Mouse (Mus musculus) CH12.LX (cell line): ENCODE results near the gene Gm20547.

Experiments
- BHLHE40 ChIP-seq: IDR thresholded peaks from 2 replicates; pipeline ENCODE4 v1.6.1; 2011; ENCODE audit warnings: mild to moderate bottlenecking, low read depth, low read length, improper control_type of control experiment
- CHD1 ChIP-seq: IDR thresholded peaks from 2 replicates; pipeline ENCODE4 v1.6.1; 2012; ENCODE audit warnings: low read depth, low read length, improper control_type of control experiment, inconsistent platforms
- CTCF ChIP-seq, 2 experiments: IDR thresholded peaks in 1 of 2; conservative IDR thresholded peaks in 1 of 2; 2 replicates each; pipeline ENCODE4 v1.5.1; 2011 to 2012; ENCODE audit warnings: low read depth in 2 of 2, low read length in 2 of 2, improper control_type of control experiment in 1 of 2, inconsistent platforms in 1 of 2, mild to moderate bottlenecking in 1 of 2, moderate library complexity in 1 of 2
- E2F4 ChIP-seq: IDR thresholded peaks from 2 replicates; pipeline ENCODE4 v1.6.1; 2011; ENCODE audit warnings: low read depth, low read length, improper control_type of control experiment; ENCODE audit not compliant: insufficient replicate concordance
- EP300 ChIP-seq: IDR thresholded peaks from 2 replicates; pipeline ENCODE4 v1.6.1; 2011; ENCODE audit warnings: low read length, improper control_type of control experiment
- JUND ChIP-seq: conservative IDR thresholded peaks from 2 replicates; pipeline ENCODE4 v1.6.1; 2011; ENCODE audit warnings: low read depth, low read length, improper control_type of control experiment
- KAT2A ChIP-seq: IDR thresholded peaks from 2 replicates; pipeline ENCODE4 v1.6.1; 2012; ENCODE audit warnings: low read length, improper control_type of control experiment, inconsistent platforms; ENCODE audit not compliant: insufficient replicate concordance
- PAX5 ChIP-seq: IDR thresholded peaks from 2 replicates; pipeline ENCODE4 v1.6.1; 2012; ENCODE audit warnings: low read length, inconsistent platforms, mixed read lengths
- POLR2A ChIP-seq: IDR thresholded peaks from 2 replicates; pipeline ENCODE4 v1.6.1; 2011; ENCODE audit warnings: low read depth, mild to moderate bottlenecking, improper control_type of control experiment, low read length
- RAD21 ChIP-seq: IDR thresholded peaks from 2 replicates; pipeline ENCODE4 v1.6.1; 2011; ENCODE audit warnings: low read depth, mild to moderate bottlenecking, low read length, improper control_type of control experiment, moderate library complexity
- UBTF ChIP-seq: IDR thresholded peaks from 2 replicates; pipeline ENCODE4 v1.6.1; 2012; ENCODE audit warnings: low read depth, mild to moderate bottlenecking, inconsistent platforms, low read length, improper control_type of control experiment, moderate library complexity
- USF1 ChIP-seq: IDR thresholded peaks from 2 replicates; pipeline ENCODE4 v1.6.1; 2014; ENCODE audit warnings: low read depth, mild to moderate bottlenecking, inconsistent platforms, low read length, improper control_type of control experiment
- ZC3H11A ChIP-seq: IDR thresholded peaks from 2 replicates; pipeline ENCODE4 v1.6.1; 2012; ENCODE audit warnings: low read depth, mild to moderate bottlenecking, inconsistent platforms, low read length, improper control_type of control experiment

DNA sequence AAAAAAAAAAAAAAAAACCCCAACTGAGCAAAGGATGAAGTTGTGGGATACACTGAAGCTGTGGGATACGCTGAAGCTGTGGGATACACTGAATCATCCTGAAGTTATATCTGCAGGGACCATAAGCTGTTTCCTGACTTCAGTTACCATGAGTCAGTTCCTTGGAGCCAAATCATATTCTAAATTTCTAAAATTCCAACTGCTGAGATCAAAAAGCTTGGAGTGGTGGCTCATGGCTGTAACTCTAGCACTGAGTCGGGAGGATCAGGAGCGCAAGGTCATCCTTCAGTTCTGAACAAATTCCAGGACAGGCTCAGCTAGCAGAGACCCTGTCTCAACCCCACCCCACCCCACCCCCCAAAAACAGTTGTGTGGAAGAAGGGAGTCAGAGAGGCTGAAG is 3.8 kb upstream of the Gm20547 start:
- no peak for TF ChIP-seq ZC3H11A
- TF ChIP-seq CHD1, result no peak
- no peak for TF ChIP-seq POLR2A
- no peak for TF ChIP-seq JUND
- TF ChIP-seq EP300, result no peak
- no peak for TF ChIP-seq PAX5
- no peak for TF ChIP-seq BHLHE40
- no peak for TF ChIP-seq E2F4
- no peak for TF ChIP-seq UBTF
- no peak for TF ChIP-seq CTCF (conservative IDR thresholded peaks at IDR 0.05 in 1 of 2, IDR thresholded peaks at IDR 0.05 in 1 of 2; ENCODE audit: low read depth in 2 of 2, low read length in 2 of 2)
- TF ChIP-seq USF1, result no peak
- TF ChIP-seq RAD21, result no peak
- TF ChIP-seq KAT2A, result no peak
